Mouse (Mus musculus): ENCODE measurements around the gene Pde1c. TPM values are rescaled to one million over a fixed set of nuclear protein-coding genes. Genes with fewer than 3 reads are reported as not detected.

Pde1c gene
- total and polyA plus RNA-seq, 3 experiments, result 0.17 to 0.31 TPM; not detected in 1

- no peak for DNase-seq
These were observed 240.8 kb downstream of the Pde1c start for GRCm38 (mm10) chr6:56328103-56328502.

- DNase-seq, result no peak
These were observed 246.1 kb downstream of the Pde1c start for GRCm38 (mm10) chr6:56322799-56323198.

- DNase-seq, result no peak
These were observed 258.6 kb downstream of the Pde1c start for GRCm38 (mm10) chr6:56310318-56310717.

DNA sequence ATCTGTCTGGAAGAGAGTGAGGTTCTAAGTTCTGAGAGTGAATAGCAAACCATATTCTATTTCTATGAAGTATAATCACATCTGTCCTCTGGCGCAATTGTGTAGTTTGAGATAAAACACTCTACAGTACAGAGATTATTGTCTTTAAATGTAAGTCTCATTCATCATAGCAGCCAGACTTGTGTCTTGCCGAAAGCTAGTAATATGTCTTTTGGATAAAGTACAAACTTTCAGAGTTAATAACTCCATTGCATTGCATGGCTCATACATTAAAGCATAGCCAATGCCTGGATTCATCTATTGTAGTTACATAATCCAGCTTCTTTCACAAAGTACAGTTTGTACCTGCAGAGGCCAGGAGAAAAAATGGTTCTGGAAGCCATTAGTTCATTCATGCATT lies 262.8 kb downstream of the Pde1c start:
- DNase-seq, result no peak

DNA sequence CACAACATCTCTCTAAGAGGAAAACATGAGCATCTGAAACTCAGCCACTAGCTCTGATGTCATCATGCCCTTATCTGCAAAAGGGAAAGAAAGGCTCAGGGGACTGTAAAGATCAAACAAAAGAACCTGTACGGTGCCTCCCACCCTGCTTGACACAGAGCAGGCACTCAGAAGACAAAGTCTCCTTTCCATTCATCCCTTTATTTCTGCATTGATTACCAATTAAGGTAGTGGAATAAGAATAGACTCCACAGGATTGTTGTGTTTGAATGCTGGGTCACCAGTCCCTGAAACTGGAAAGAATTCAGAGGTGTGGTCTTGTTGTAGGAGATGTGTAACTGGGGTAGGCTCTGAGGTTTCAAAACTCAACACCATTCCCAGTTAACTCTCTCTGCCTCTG lies 276.7 kb downstream of the Pde1c start:
- no peak for DNase-seq

DNA sequence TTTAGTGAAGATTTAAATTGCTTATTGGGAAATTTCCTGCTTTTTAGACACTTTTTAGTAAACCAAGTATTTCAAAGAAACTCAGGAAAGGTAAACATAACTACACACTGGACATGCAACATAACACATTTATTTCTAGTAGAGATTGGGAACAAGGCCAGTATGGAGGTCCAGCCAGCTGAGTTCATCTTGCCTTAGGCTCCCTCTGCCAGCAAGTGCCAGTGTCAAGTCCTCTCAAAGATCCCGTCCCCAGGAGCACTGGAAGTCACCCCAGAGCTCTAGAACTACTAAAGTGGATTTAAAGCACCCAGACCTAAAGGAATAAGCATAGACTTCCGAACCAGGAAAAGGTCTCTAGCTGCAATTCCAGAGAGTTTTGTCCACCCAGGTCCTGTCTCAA lies 279.6 kb downstream of the Pde1c start:
- DNase-seq, result no peak

DNA sequence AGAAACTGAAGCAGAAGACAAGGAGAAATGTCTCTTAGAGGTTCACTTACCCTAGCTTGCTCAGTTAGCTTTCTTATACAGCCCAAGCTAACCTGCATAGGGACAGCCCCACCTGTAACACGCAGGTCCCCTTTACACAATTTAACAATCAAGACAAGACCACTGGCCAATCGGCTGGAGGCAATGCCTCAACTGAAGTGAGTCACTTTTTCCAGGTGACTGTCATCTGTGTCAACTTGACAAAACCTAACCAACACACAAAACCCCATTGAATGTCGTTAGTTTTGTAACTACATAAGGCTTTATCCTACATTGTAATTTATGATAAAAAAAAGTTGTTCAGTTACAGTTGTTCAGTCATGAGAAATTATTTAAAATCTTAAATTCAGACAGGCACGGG lies 284.1 kb downstream of the Pde1c start:
- DNase-seq, result no peak

DNA sequence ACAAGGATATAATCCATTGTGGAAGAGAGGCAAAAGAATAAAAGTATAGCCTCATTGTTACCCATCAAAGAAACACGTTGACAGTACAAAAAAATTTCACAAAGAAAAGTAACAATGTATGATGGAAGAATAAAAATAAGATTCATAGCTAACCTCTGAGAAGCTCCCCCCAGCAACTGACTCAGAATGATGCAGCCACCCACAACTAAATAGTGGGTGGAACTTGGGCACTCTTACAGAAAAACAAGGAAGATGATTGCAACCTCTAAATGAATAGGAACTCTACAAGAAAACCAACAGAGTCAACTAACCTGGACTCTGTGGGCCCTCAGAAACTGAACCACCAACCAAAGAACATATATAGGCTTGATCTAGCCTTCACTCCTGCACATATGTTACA lies 293.4 kb downstream of the Pde1c start:
- DNase-seq, result no peak

DNA sequence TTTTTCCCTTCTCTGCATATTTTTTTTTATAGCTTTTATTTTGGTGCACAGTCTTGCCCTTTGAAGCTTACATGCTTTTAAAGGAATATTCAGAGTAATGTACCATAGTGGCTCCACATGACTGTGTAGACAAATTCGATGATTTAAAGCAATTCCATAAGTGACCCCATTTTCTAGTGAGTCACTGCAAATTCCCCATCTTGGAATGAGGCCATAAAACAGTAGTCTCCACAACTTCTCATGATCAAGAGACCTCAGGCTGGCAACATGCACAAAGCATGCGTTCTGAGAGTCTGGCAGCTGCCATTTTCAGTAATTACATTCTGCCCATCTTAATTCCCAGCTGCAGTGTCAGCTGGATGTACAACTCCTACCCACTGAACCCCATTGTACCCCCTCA lies 297.2 kb downstream of the Pde1c start:
- no peak for DNase-seq

GRCm38 (mm10) chr6:56264509-56264908 lies 304.4 kb downstream of the Pde1c start:
- DNase-seq, result no peak

- DNase-seq, result no peak
These were observed 308.8 kb downstream of the Pde1c start for GRCm38 (mm10) chr6:56260118-56260517.

DNA sequence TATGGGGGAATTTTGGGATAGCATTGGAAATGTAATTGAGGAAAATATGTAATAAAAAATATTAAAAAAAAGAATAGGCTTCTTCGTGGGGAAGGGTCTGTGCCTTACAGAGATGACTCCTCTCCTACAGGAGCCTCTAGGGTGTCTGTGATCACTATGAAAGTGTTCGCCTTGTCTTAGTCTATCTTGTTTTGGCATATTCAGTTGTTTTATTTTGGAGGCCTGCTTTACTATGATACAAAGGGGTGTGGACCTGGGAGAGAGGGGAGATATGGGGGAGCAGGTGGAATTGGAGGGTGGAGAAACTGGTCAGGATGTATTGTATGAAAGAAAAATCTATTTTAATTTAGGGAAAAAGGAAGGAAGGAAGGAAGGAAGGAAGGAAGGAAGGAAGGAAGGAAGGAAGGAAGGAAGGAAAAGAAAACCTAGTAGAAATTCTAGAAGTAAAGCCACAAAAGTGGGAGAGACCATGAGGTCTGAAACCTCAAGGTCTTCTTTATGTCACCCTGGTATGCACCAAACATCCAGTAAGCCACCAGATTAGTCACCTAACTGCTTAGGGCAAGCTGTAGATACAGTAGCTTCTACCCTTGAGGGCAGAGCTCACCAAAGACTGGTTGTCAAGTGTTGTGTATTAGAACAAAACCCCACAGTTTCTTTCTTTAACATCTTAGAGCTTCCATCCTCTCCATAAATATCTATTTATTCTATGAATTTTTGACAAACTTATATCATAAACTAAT lies 311.2 kb downstream of the Pde1c start:
- no peak for DNase-seq

DNA sequence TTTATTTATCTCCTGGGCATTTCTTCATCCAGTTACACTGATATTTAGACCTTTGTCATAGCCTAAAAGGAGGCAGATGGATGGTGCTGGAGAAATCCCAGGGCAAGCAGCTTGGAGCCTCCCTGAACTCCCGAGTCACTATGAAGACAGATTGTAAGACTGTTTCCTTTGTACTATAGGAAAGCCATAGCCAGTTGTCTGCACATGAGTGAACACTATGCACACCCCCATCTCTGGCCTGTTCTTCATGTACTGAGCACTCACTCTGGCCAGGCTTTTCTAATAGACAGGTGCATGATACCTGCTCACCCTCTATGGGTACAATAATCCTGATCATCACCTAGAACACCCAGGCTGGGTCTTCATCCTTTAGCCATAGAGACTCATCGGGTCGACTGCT lies 318.8 kb downstream of the Pde1c start:
- DNase-seq, result no peak

GRCm38 (mm10) chr6:56191426-56192140 lies 377.3 kb downstream of the Pde1c start:
- DNase-seq, result no peak

DNA sequence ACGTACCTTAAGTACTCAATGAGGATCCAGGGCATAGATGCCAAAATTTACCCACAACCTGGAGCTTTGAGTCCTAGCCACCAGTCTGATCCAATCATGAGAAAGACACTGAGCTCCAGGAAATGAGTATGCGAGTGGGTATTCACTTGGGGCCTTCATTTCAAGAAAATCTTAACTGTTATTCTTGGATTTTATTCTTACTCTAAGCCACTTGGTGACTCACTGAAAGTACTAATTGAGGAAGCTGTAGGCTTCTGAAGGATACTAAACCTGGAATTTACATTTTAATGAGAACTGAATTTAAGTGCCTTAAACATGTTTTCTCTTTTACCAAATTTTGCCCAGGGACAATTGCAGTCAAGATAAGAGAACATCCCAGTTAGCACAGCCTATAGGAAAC lies 392.4 kb downstream of the Pde1c start:
- DNase-seq, result no peak

DNA sequence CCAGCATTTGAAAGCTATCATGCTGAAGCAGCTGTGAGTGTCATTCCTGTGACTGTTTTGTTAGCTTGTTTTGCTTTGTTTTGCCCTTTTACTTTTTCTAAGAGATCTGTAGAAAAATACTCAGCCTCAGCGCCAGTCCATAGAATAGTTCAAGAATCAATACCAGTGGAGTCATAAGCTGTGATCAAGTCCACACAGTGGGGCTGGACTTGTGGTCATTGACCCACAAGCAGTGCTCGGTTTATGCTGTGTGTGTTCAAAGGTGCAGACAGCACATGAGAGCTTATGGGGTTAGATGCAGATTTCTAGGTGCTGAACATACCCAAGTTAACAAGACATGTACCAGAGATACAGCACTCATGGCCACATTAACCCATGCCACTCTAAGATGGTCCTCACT lies 396.7 kb downstream of the Pde1c start:
- DNase-seq, result no peak

- DNase-seq, result no peak
These were observed 400.2 kb downstream of the Pde1c start for GRCm38 (mm10) chr6:56168736-56169135.

DNA sequence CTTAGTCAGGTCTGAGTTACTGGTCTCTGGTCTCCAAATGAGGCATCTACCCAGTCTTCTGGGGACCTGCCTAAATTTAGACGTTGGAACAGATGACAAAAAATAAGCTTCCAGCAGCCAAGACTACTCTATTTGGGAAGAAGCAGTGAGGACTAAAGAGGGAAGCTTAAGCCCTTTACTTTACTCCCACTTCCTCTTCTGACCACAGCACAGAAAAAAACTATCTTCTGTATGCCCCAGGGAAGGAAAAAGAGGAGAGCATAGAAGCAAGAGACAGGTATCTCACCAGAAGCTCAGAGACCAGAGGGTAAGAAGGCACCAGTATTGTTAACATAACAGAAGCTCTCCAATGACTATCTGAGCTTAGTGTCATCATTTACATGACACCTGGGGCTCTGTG lies 410.7 kb downstream of the Pde1c start:
- DNase-seq, result no peak

GRCm38 (mm10) chr6:56156836-56157235 lies 412.1 kb downstream of the Pde1c start:
- no peak for DNase-seq

DNA sequence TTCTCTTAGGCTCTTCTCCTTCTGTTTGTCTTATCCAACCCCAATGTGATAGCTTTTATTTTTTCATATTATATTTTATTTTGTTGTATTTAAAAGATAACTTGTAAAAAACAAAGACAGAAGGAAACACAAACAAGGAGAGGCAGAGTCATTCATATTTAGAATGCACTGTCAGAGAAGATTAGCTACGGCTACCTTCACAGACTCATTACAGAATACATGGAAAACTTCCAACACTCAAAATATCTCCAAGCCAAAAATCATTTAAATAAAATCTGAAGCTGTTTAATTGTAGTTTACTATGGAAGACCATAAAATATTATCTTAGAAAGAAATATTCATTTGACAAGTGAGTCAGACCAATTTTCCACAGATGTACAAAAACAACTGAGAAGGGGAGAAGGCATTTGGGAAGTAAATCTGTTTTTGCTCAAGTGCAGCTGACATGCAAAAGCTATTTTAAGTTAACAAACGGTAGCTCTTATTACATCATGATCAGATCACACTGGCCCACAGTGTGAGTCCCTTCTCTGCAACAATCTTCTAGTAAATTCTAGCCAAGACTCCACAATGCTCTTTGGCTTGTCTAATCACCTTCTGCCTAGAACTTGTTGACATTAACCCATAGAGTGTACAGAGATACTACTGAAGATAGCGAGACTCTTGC lies 438.3 kb downstream of the Pde1c start:
- no peak for DNase-seq

GRCm38 (mm10) chr6:56099520-56100101 lies 469.3 kb downstream of the Pde1c start:
- no peak for DNase-seq

GRCm38 (mm10) chr6:56098427-56098826 lies 470.5 kb downstream of the Pde1c start:
- no peak for DNase-seq

GRCm38 (mm10) chr6:56076378-56076805 lies 492.5 kb downstream of the Pde1c start:
- no peak for DNase-seq
